Mouse (Mus musculus) R1 (cell line): ENCODE measurements at regions not wholly inside any gene's neighbourhood (a gene's known extent, or its start where the extent isn't known, plus 50 kb on each side); places are given as distances from the start of the nearest gene placed in this dataset.

Experiments
- DNase-seq: peaks from one replicate; pipeline ENCODE4 v3.0.0-alpha.2; 2018; ENCODE audit warnings: low read depth, low spot score

GRCm38 (mm10) chr2:149203896-149204295, 186.9 kb upstream of the Gm10750 start:
- peak; percentile 64 for DNase-seq

GRCm38 (mm10) chr2:149195736-149196135, 178.7 kb upstream of the Gm10750 start:
- DNase-seq: peak; percentile 25

GRCm38 (mm10) chr2:149158434-149158833, 141.4 kb upstream of the Gm10750 start:
- DNase-seq: peak; percentile 68

DNA sequence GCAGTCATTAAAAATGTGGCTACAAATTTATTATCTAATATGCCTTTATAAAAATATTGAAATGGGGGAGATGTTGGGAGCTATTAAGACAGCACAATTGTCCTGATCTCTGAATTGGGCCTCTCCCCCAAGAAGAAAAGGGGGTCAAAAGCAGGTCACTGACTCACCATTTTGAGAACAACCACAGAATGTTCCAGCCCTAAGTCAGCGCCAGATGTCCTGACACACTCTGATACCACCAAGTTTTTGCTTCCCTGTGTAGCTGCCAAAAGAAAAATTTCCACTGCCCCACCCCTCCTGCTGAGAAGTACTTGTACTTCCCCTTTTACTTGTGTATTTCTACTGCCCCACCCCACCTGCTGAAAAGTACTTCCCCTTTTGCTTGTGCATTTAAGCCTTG, 92.5 kb upstream of the Gm10750 start:
- peak; percentile 5 for DNase-seq

GRCm38 (mm10) chr2:149092146-149092545, 75.1 kb upstream of the Gm10750 start:
- no peak for DNase-seq
